Mouse (Mus musculus): ENCODE results near the gene Ehd4. TPM values are rescaled to one million over a fixed set of nuclear protein-coding genes. Genes with fewer than 3 reads are reported as not detected.

The Ehd4 gene
- total and polyA plus RNA-seq, 3 experiments: 15.8 to 35.5 TPM; not detected in 1

GRCm38 (mm10) chr2:120087897-120088296 lies 66.5 kb downstream of the Ehd4 start:
- Histone ChIP-seq H3K4me3 (ENCODE audit: control insufficient read depth in 1 of 2, insufficient read depth in 1 of 2, low read depth in 2 of 2, low read length in 2 of 2) (no peak overlapping the region), H3K9me3 (replicated peaks; ENCODE audit: insufficient read depth, low read length) (no peaks in the 10 kb centered on the region), H3K27ac (ENCODE audit: control insufficient read depth, low read depth, low read length) (no peak overlapping the region), H3K36me3 (ENCODE audit: control insufficient read depth in 1 of 2, insufficient read depth in 2 of 2, low read length in 2 of 2) (no peaks in the 10 kb centered on the region), H3K79me2 (ENCODE audit: control insufficient read depth, insufficient read depth, low read length, poor library complexity) (no peaks in the 10 kb centered on the region), H3K27me3 (ENCODE audit: control insufficient read depth in 1 of 2, insufficient read depth in 2 of 2, low read length in 2 of 2) (no peaks in the 10 kb centered on the region), H3K9ac (ENCODE audit: control insufficient read depth, low read depth, low read length, poor library complexity, severe bottlenecking) (no peak overlapping the region), H3K4me1 (ENCODE audit: control insufficient read depth in 1 of 2, insufficient read depth in 2 of 2, low read length in 2 of 2) (0 out of 4 replicates have a peak, but pooled peaks cover 0 to 3% of the 10 kb centered on the region in 2 experiments)
- TF ChIP-seq UBTF (IDR thresholded peaks at IDR 0.05; ENCODE audit: borderline replicate concordance, insufficient read depth, low read depth, low read length) (no peak), ETS1 (IDR thresholded peaks at IDR 0.05; ENCODE audit: low read depth, low read length) (no peak), ZKSCAN1 (IDR thresholded peaks at IDR 0.05; ENCODE audit: low read depth, low read length) (no peak), MXI1 (IDR thresholded peaks at IDR 0.05; ENCODE audit: low read depth, low read length) (no peak), MEF2A (IDR thresholded peaks at IDR 0.05; ENCODE audit: extremely low read depth, insufficient replicate concordance, low read depth, low read length, poor library complexity, severe bottlenecking) (no peak)
- no peak for DNase-seq (ENCODE audit: low read depth, low spot score)

- TF ChIP-seq SIN3A (IDR thresholded peaks at IDR 0.05; ENCODE audit: low read length) (no peak), UBTF (IDR thresholded peaks at IDR 0.05; ENCODE audit: borderline replicate concordance, insufficient read depth, low read depth, low read length) (no peak), MAX (IDR thresholded peaks at IDR 0.05; ENCODE audit: low read length) (no peak), SMC3 (IDR thresholded peaks at IDR 0.05; ENCODE audit: low read depth, low read length) (no peak), GABPA (IDR thresholded peaks at IDR 0.05; ENCODE audit: low read depth, low read length) (no peak), ETS1 (IDR thresholded peaks at IDR 0.05; ENCODE audit: low read depth, low read length) (no peak)
- Histone ChIP-seq H3K4me3 (ENCODE audit: control insufficient read depth in 1 of 2, insufficient read depth in 1 of 2, low read depth in 2 of 2, low read length in 2 of 2) (no peak overlapping the region), H3K36me3 (ENCODE audit: control insufficient read depth in 1 of 2, insufficient read depth in 2 of 2, low read length in 2 of 2) (no peaks in the 10 kb centered on the region), H3K27me3 (ENCODE audit: control insufficient read depth in 1 of 2, insufficient read depth in 2 of 2, low read length in 2 of 2) (no peaks in the 10 kb centered on the region), H3K4me1 (ENCODE audit: control insufficient read depth in 1 of 2, insufficient read depth in 2 of 2, low read length in 2 of 2) (0 out of 4 replicates have a peak, but pooled peaks cover 0 to 3% of the 10 kb centered on the region in 2 experiments), H3K79me2 (ENCODE audit: control insufficient read depth, insufficient read depth, low read length, poor library complexity) (no peaks in the 10 kb centered on the region), H3K9ac (ENCODE audit: control insufficient read depth, low read depth, low read length, poor library complexity, severe bottlenecking) (no peak overlapping the region), H3K27ac (ENCODE audit: control insufficient read depth, low read depth, low read length) (no peak overlapping the region), H3K9me3 (replicated peaks; ENCODE audit: insufficient read depth, low read length) (no peaks in the 10 kb centered on the region)
- no peak for DNase-seq (ENCODE audit: low read depth, low spot score)
Observed at GRCm38 (mm10) chr2:120087391-120087790, 67.0 kb downstream of the Ehd4 start.

- H3K27ac ChIP-seq (ENCODE audit: control insufficient read depth, low read depth, low read length): no peak overlapping the region
- H3K79me2 ChIP-seq (ENCODE audit: control insufficient read depth, insufficient read depth, low read length, poor library complexity): no peaks in the 10 kb centered on the region
- no peaks in the 10 kb centered on the region for H3K27me3 ChIP-seq (ENCODE audit: control insufficient read depth in 1 of 2, insufficient read depth in 2 of 2, low read length in 2 of 2)
- no peak overlapping the region for H3K4me3 ChIP-seq (ENCODE audit: control insufficient read depth in 1 of 2, insufficient read depth in 1 of 2, low read depth in 2 of 2, low read length in 2 of 2)
- H3K9ac ChIP-seq (ENCODE audit: control insufficient read depth, low read depth, low read length, poor library complexity, severe bottlenecking): no peak overlapping the region
- no peaks in the 10 kb centered on the region for H3K9me3 ChIP-seq (replicated peaks; ENCODE audit: insufficient read depth, low read length)
- no peaks in the 10 kb centered on the region for H3K36me3 ChIP-seq (ENCODE audit: control insufficient read depth in 1 of 2, insufficient read depth in 2 of 2, low read length in 2 of 2)
- no peak for DNase-seq (ENCODE audit: low read depth, low spot score)
- TF ChIP-seq ETS1 (IDR thresholded peaks at IDR 0.05; ENCODE audit: low read depth, low read length) (no peak), MEF2A (IDR thresholded peaks at IDR 0.05; ENCODE audit: extremely low read depth, insufficient replicate concordance, low read depth, low read length, poor library complexity, severe bottlenecking) (no peak), MAFK (IDR thresholded peaks at IDR 0.05; ENCODE audit: borderline replicate concordance, low read depth, low read length) (no peak), CHD2 (IDR thresholded peaks at IDR 0.05; ENCODE audit: low read length) (no peak), MYB (IDR thresholded peaks at IDR 0.05; ENCODE audit: low read depth, low read length) (no peak), SMC3 (IDR thresholded peaks at IDR 0.05; ENCODE audit: low read depth, low read length) (no peak), POLR2A (IDR thresholded peaks at IDR 0.05; ENCODE audit: control insufficient read depth in 1 of 2, insufficient read depth in 1 of 2, low read depth in 1 of 2, low read length in 2 of 2, poor library complexity in 1 of 2) (no peak), HCFC1 (IDR thresholded peaks at IDR 0.05; ENCODE audit: low read depth, low read length) (no peak), RAD21 (IDR thresholded peaks at IDR 0.05; ENCODE audit: low read depth, low read length) (no peak), ZKSCAN1 (IDR thresholded peaks at IDR 0.05; ENCODE audit: low read depth, low read length) (no peak), UBTF (IDR thresholded peaks at IDR 0.05; ENCODE audit: borderline replicate concordance, insufficient read depth, low read depth, low read length) (no peak), RCOR1 (IDR thresholded peaks at IDR 0.05; ENCODE audit: low read depth, low read length) (no peak), JUND (IDR thresholded peaks at IDR 0.05; ENCODE audit: low read depth, low read length) (no peak), NRF1 (IDR thresholded peaks at IDR 0.05; ENCODE audit: insufficient read depth, low read depth, low read length, poor library complexity, severe bottlenecking) (no peak), CHD1 (IDR thresholded peaks at IDR 0.05; ENCODE audit: low read depth, low read length) (no peak), ZNF384 (IDR thresholded peaks at IDR 0.05; ENCODE audit: low read depth, low read length) (no peak), TBP (IDR thresholded peaks at IDR 0.05; ENCODE audit: low read depth, low read length) (no peak), USF2 (IDR thresholded peaks at IDR 0.05; ENCODE audit: borderline replicate concordance in 1 of 2, insufficient read depth in 1 of 2, low read depth in 1 of 2, low read length in 2 of 2) (no peak)
- 0 out of 4 replicates have a peak, but pooled peaks cover 0 to 3% of the 10 kb centered on the region in 2 experiments for H3K4me1 ChIP-seq (ENCODE audit: control insufficient read depth in 1 of 2, insufficient read depth in 2 of 2, low read length in 2 of 2)
Observed at GRCm38 (mm10) chr2:120086038-120086437, 68.4 kb downstream of the Ehd4 start.
